Mouse (Mus musculus) lung, embryonic 16.5 days (tissue): Measurements from ENCODE around the gene Prkg1. TPM values are rescaled to one million over a fixed set of nuclear protein-coding genes. Genes with fewer than 3 reads are reported as not detected.

Source experiments
- ATAC-seq: fragments of 200-750 bp; cut with Nextera tagmentation; 2 replicates; pipeline ENCODE4 v1.8.0; 2017; ENCODE audit warnings: low read depth, mild to moderate bottlenecking, moderate library complexity
- H3K27ac ChIP-seq: fragments of 300-500 bp; sonication (generic); 2 replicates; pipeline ENCODE4 v1.5.1; 2014; ENCODE audit warnings: mild to moderate bottlenecking, control low read depth, low read length
- H3K27me3 ChIP-seq: fragments of 300-500 bp; sonication (generic); 2 replicates; pipeline ENCODE4 v1.6.1; 2014; ENCODE audit warnings: low read depth, low read length, mixed read lengths; ENCODE audit not compliant: control insufficient read depth, insufficient read depth
- H3K36me3 ChIP-seq: fragments of 300-500 bp; sonication (generic); 2 replicates; pipeline ENCODE4 v1.6.1; 2014; ENCODE audit warnings: low read length; ENCODE audit not compliant: control insufficient read depth, insufficient read depth
- H3K4me1 ChIP-seq: fragments of 300-500 bp; sonication (generic); replicated peaks from 2 replicates; pipeline ENCODE4 v1.6.1; 2014; ENCODE audit warnings: low read length, mixed read lengths; ENCODE audit not compliant: control insufficient read depth, insufficient read depth
- H3K4me2 ChIP-seq: fragments of 300-500 bp; sonication (generic); 2 replicates; pipeline ENCODE4 v1.6.1; 2014; ENCODE audit warnings: low read depth, low read length, control low read depth
- H3K4me3 ChIP-seq: fragments of 300-500 bp; sonication (generic); 2 replicates; pipeline ENCODE4 v1.5.1; 2014; ENCODE audit warnings: mild to moderate bottlenecking, low read length, control low read depth
- H3K9ac ChIP-seq: fragments of 300-500 bp; sonication (generic); 2 replicates; pipeline ENCODE4 v1.6.1; 2014; ENCODE audit warnings: low read length, control low read depth
- H3K9me3 ChIP-seq: fragments of 300-500 bp; sonication (generic); 2 replicates; pipeline ENCODE4 v1.6.1; 2016; ENCODE audit warnings: low read length; ENCODE audit not compliant: control insufficient read depth
- WGBS: fragments of 180-500 bp; shearing (Covaris S2); extraction: QIAGEN DNeasy Blood & Tissue Kit; methylation state at CpG from one replicate; pipeline ENCODE4 v1.1.7; 2014; 5-methylcytosine and 5-hydroxymethylcytosine counted together
- polyA plus RNA-seq: library from polyadenylated mRNA; unstranded; fragments of >200 nt; fragmentation: Nextera tagmentation; extraction: Ambion mirVana; gene quantifications from 2 replicates; pipeline ENCODE4 v1.2.1, GENCODE M21; 2015

Gene Prkg1
- polyA plus RNA-seq, 1 experiment from 2014 or later: 6.9 TPM

DNA sequence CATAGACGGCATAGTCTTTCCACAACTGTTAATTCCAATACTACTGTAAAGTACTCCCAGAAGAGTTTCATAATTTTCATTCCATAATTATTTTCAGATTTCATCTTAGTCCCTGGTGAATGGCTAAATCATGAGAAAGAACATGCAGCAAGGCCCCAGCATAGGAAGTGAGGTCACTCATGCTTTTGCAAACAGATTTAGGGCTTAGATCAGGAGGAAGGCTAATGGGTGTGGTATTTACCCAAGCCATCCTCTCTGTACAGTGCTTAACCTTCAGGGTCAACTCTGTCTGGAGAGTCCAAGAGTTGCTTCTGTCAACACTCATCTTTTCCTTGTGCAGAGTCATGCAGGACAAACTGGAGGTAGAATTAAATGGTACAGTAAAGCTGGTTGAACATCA lies 331.4 kb downstream of the Prkg1 start:
- Histone ChIP-seq H3K9me3 (no peaks in the 10 kb centered on the region), H3K9ac (no peak overlapping the region), H3K27me3 (no peaks in the 10 kb centered on the region), H3K4me2 (no peak overlapping the region), H3K36me3 (no peaks in the 10 kb centered on the region), H3K27ac (no peak overlapping the region), H3K4me1 (peaks cover 3% of the 10 kb centered on the region; the same call in 1 of the 2 replicates), H3K4me3 (no peak overlapping the region)
- no peak for ATAC-seq
- 88% methylated on average over 1 of the region's 1 CpGs for WGBS

- H3K4me1 ChIP-seq: peaks cover 3% of the 10 kb centered on the region; the same call in 1 of the 2 replicates
- H3K27me3 ChIP-seq: no peaks in the 10 kb centered on the region
- WGBS: 29% methylated on average over 2 of the region's 2 CpGs
- H3K27ac ChIP-seq: no peak overlapping the region; the same call in 1 of the 2 replicates
- no peaks in the 10 kb centered on the region for H3K9me3 ChIP-seq
- no peaks in the 10 kb centered on the region for H3K36me3 ChIP-seq
- H3K9ac ChIP-seq: no peak overlapping the region
- peak; percentile 28; the same call in 1 of the 2 replicates for ATAC-seq
- H3K4me2 ChIP-seq: no peak overlapping the region
- H3K4me3 ChIP-seq: no peak overlapping the region
Observed at GRCm38 (mm10) chr19:31431411-31431810, 333.4 kb downstream of the Prkg1 start.

DNA sequence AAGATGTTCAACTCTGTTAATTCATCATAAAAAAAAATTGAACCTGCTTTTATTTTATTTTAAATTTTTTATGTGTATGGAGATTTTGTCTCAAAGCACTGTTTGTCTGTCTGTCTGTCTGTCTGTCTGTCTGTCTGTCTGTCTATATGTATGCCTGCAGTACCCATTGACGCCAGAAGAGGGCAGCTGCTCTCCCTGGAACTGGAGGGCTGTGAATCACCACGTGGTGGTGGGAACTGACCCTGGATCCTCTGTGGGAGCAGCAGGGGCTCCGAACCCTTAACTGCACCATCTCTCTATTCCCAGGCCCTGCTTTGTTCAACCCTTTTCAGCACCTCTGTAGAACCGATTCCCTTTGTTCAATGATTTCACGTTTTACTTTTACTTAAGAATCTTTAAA lies 338.7 kb downstream of the Prkg1 start:
- Histone ChIP-seq H3K9me3 (0 out of 2 replicates have a peak, but pooled peaks cover 2% of the 10 kb centered on the region), H3K4me3 (no peak overlapping the region), H3K27ac (no peak overlapping the region), H3K36me3 (no peaks in the 10 kb centered on the region), H3K4me2 (no peak overlapping the region), H3K4me1 (no peaks in the 10 kb centered on the region), H3K27me3 (no peaks in the 10 kb centered on the region), H3K9ac (no peak overlapping the region)
- 72% methylated on average over 5 of the region's 5 CpGs for WGBS
- ATAC-seq: no peak

DNA sequence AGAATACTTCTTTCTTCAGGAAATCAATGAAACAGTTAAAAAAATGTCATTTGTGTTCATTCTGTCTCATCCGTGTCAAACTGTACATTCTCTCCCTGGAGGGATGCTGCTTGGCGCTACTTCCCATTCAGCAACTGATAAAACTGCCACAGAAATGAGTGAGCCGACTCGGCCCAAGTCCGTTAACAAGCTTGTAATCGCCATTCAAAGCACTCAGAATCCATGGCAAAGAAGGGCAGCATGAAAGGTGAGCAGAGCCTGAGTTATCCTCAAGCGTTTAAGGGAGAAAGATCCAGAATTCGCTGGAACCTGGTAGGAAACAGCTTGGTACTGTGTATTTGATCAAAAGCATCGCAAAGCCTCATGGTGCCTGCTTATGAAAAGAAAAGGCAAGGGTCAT lies 339.6 kb downstream of the Prkg1 start:
- Histone ChIP-seq H3K9me3 (0 out of 2 replicates have a peak, but pooled peaks cover 2% of the 10 kb centered on the region), H3K36me3 (no peaks in the 10 kb centered on the region), H3K27ac (no peak overlapping the region), H3K4me3 (no peak overlapping the region), H3K9ac (no peak overlapping the region), H3K27me3 (no peaks in the 10 kb centered on the region), H3K4me2 (no peak overlapping the region), H3K4me1 (no peaks in the 10 kb centered on the region)
- WGBS: 67% methylated on average over 9 of the region's 9 CpGs
- ATAC-seq: no peak

DNA sequence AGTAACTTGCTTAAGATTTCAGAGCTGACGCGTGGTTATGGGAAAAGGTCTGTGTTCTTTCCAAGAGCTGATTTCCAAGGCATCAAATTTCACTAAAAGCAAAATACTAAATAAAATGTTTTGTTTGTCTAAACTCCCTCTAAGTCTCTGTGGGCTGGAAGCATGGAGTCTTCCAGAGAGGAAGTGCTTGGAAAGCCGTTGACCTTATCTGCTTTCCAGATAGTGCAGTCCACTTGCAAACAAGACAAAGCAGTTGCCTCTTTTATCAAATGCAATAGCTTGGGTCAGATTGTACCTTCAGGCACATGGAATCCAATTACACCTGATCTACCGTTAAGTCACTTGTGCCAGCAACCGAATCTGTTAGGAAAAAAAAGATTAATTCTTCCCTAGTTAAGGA lies 340.5 kb downstream of the Prkg1 start:
- 54% methylated on average over 5 of the region's 5 CpGs for WGBS
- Histone ChIP-seq H3K36me3 (no peaks in the 10 kb centered on the region), H3K9ac (no peak overlapping the region), H3K27me3 (no peaks in the 10 kb centered on the region), H3K9me3 (0 out of 2 replicates have a peak, but pooled peaks cover 2% of the 10 kb centered on the region), H3K4me1 (no peaks in the 10 kb centered on the region), H3K27ac (no peak overlapping the region), H3K4me2 (no peak overlapping the region), H3K4me3 (no peak overlapping the region)
- ATAC-seq: no peak

DNA sequence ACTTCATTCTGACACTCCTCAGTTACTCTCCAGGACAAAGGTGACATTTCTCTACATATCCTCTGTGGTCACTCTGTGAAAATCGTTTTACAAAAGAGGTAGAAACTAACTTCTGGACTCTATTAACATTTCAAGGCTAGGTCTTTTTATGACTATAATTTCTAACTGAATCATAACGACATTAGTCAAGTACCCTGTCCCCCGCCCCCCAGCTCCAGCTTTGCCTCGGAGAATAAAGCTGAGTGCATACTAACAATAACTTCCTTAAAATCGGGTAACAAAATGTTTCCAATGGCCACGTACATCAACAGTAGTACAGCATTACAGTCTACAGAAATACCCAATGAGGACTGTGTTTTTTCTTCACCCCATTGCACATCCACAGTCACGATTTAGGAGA lies 351.3 kb downstream of the Prkg1 start:
- no peak for ATAC-seq
- Histone ChIP-seq H3K4me2 (no peak overlapping the region), H3K27me3 (no peaks in the 10 kb centered on the region), H3K4me3 (no peak overlapping the region), H3K9ac (no peak overlapping the region), H3K4me1 (no peaks in the 10 kb centered on the region), H3K9me3 (no peaks in the 10 kb centered on the region), H3K36me3 (no peaks in the 10 kb centered on the region), H3K27ac (no peak overlapping the region)
- 72% methylated on average over 7 of the region's 7 CpGs for WGBS

GRCm38 (mm10) chr19:31396096-31396495 lies 368.7 kb downstream of the Prkg1 start:
- no peak for ATAC-seq
- WGBS: 64% methylated on average over 1 of the region's 1 CpGs
- no peaks in the 10 kb centered on the region for H3K9me3 ChIP-seq
- no peaks in the 10 kb centered on the region for H3K4me1 ChIP-seq
- no peaks in the 10 kb centered on the region for H3K27me3 ChIP-seq
- no peak overlapping the region for H3K4me2 ChIP-seq
- no peak overlapping the region for H3K27ac ChIP-seq
- no peaks in the 10 kb centered on the region for H3K36me3 ChIP-seq
- no peak overlapping the region for H3K9ac ChIP-seq
- H3K4me3 ChIP-seq: no peak overlapping the region

DNA sequence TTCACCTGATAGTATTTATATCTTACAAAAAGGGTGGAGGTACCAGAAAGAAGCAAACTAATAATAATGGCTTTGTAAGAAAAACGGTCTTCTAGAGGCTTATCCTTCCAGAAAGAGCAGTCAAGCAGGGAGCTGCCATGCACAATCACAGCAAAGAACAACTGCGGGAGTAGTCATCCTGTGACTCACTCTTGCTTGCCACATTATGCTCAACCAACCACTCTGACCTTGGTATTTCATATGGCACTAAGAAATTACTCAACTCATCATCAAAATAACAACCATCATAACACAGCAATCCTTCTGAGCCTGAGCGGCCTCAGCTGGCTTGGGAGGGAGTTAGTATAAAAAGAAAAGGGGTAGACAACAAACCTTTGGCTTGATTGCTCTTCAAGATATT lies 379.5 kb downstream of the Prkg1 start:
- no peak for ATAC-seq
- H3K27ac ChIP-seq: no peak overlapping the region
- no peaks in the 10 kb centered on the region for H3K27me3 ChIP-seq
- 0 out of 2 replicates have a peak, but pooled peaks cover 6% of the 10 kb centered on the region for H3K4me1 ChIP-seq
- H3K9me3 ChIP-seq: no peaks in the 10 kb centered on the region
- H3K9ac ChIP-seq: no peak overlapping the region
- H3K4me3 ChIP-seq: no peak overlapping the region
- 85% methylated on average over 3 of the region's 3 CpGs for WGBS
- H3K36me3 ChIP-seq: no peaks in the 10 kb centered on the region
- H3K4me2 ChIP-seq: no peak overlapping the region

DNA sequence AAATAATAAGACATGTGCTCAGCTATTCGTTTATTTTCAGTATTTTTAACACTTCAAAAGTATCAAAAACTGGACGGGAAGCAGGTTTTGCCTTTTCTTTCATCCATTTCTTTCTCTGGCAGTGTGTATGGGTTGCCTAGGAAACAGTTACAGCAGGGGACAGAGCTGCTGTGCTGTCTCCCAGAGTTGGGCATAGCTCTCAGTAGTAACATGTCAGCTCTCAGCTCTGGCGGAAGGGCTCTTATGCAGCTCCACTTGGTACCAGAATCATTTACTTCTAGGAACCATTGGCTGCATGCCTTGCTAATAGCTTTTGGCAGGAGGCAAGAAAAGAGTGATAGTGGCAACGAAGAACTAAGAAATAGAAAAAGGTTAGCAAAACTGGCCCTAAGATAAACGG lies 381.0 kb downstream of the Prkg1 start:
- H3K9ac ChIP-seq: no peak overlapping the region
- H3K9me3 ChIP-seq: no peaks in the 10 kb centered on the region
- WGBS: 33% methylated on average over 5 of the region's 5 CpGs
- H3K36me3 ChIP-seq: no peaks in the 10 kb centered on the region
- no peak overlapping the region for H3K4me2 ChIP-seq
- H3K4me1 ChIP-seq: 0 out of 2 replicates have a peak, but pooled peaks cover 6% of the 10 kb centered on the region
- peak; percentile 59; the same call in 1 of the 2 replicates for ATAC-seq
- no peaks in the 10 kb centered on the region for H3K27me3 ChIP-seq
- H3K27ac ChIP-seq: no peak overlapping the region
- H3K4me3 ChIP-seq: no peak overlapping the region

GRCm38 (mm10) chr19:31370106-31370505 lies 394.7 kb downstream of the Prkg1 start:
- ATAC-seq: no peak
- H3K27me3 ChIP-seq: no peaks in the 10 kb centered on the region
- H3K27ac ChIP-seq: no peak overlapping the region
- no peak overlapping the region for H3K4me3 ChIP-seq
- no peak overlapping the region for H3K4me2 ChIP-seq
- no peaks in the 10 kb centered on the region for H3K9me3 ChIP-seq
- 11% methylated on average over 1 of the region's 1 CpGs for WGBS
- no peaks in the 10 kb centered on the region for H3K36me3 ChIP-seq
- no peaks in the 10 kb centered on the region; the same call in 1 of the 2 replicates for H3K4me1 ChIP-seq
- H3K9ac ChIP-seq: no peak overlapping the region
